Mouse (Mus musculus) lung, embryonic 14.5 days (tissue): ENCODE results near the gene Slc36a1. TPM values are rescaled to one million over a fixed set of nuclear protein-coding genes. Genes with fewer than 3 reads are reported as not detected.

Experiments used
- ATAC-seq: fragments of 200-750 bp; cut with Nextera tagmentation; 2 replicates; pipeline ENCODE4 v1.8.0; 2017; ENCODE audit warnings: mild to moderate bottlenecking, moderate TSS enrichment, moderate library complexity; ENCODE audit not compliant: insufficient read depth
- DNase-seq: peaks from one replicate; pipeline ENCODE4 v3.0.0-alpha.2; 2015
- H3K27ac ChIP-seq: fragments of 300-500 bp; sonication (generic); 2 replicates; pipeline ENCODE4 v1.5.1; 2014; ENCODE audit warnings: low read depth, mild to moderate bottlenecking, moderate library complexity
- H3K27me3 ChIP-seq: fragments of 300-500 bp; sonication (generic); 2 replicates; pipeline ENCODE4 v1.6.1; 2014; ENCODE audit warnings: low read length, control low read depth; ENCODE audit not compliant: insufficient read depth
- H3K36me3 ChIP-seq: fragments of 300-500 bp; sonication (generic); 2 replicates; pipeline ENCODE4 v1.6.1; 2014; ENCODE audit warnings: control low read depth; ENCODE audit not compliant: insufficient read depth
- H3K4me1 ChIP-seq: fragments of 300-500 bp; sonication (generic); 2 replicates; pipeline ENCODE4 v1.6.1; 2014; ENCODE audit warnings: antibody characterized with exemption, control low read depth; ENCODE audit not compliant: insufficient read depth
- H3K4me2 ChIP-seq: fragments of 300-500 bp; sonication (generic); 2 replicates; pipeline ENCODE4 v1.6.1; 2014; ENCODE audit warnings: mild to moderate bottlenecking
- H3K4me3 ChIP-seq: fragments of 300-500 bp; sonication (generic); 2 replicates; pipeline ENCODE4 v1.5.1; 2014; ENCODE audit warnings: low read depth, low read length
- H3K9ac ChIP-seq: fragments of 300-500 bp; sonication (generic); 2 replicates; pipeline ENCODE4 v1.6.1; 2014
- H3K9me3 ChIP-seq: fragments of 300-500 bp; sonication (generic); 2 replicates; pipeline ENCODE4 v1.6.1; 2016; ENCODE audit warnings: low read depth, low read length, control low read depth
- CTCF ChIP-seq: IDR thresholded peaks from 2 replicates; pipeline ENCODE4 v1.5.1; 2016; ENCODE audit warnings: antibody characterized with exemption, low read depth
- WGBS: fragments of 180-500 bp; shearing (Covaris S2); extraction: QIAGEN DNeasy Blood & Tissue Kit; methylation state at CpG from one replicate; pipeline ENCODE4 v1.1.7; 2014; 5-methylcytosine and 5-hydroxymethylcytosine counted together
- polyA plus RNA-seq: library from polyadenylated mRNA; unstranded; fragments of >200 nt; fragmentation: Nextera tagmentation; extraction: Ambion mirVana; gene quantifications from 2 replicates; pipeline ENCODE4 v1.2.1, GENCODE M21; 2014

The Slc36a1 gene
- polyA plus RNA-seq, 1 experiment from 2014 or later, result 1.9 TPM

- WGBS, result 50% methylated on average over 6 of the region's 6 CpGs
- H3K9ac ChIP-seq, result no peak overlapping the region
- no peak overlapping the region for H3K4me3 ChIP-seq
- H3K27me3 ChIP-seq, result peaks cover 4% of the 10 kb centered on the region; the same call in 1 of the 2 replicates
- H3K4me1 ChIP-seq, result 0 out of 2 replicates have a peak, but pooled peaks cover 5% of the 10 kb centered on the region
- no peak for TF ChIP-seq CTCF
- no peaks in the 10 kb centered on the region for H3K9me3 ChIP-seq
- no peak for ATAC-seq
- DNase-seq, result no peak
- no peak overlapping the region for H3K27ac ChIP-seq
- H3K4me2 ChIP-seq, result no peak overlapping the region
- H3K36me3 ChIP-seq, result no peaks in the 10 kb centered on the region
Measured at GRCm38 (mm10) chr11:55208001-55208690, 4.0 kb downstream of the Slc36a1 start.

- no peaks in the 10 kb centered on the region for H3K36me3 ChIP-seq
- H3K4me1 ChIP-seq, result 0 out of 2 replicates have a peak, but pooled peaks cover 5% of the 10 kb centered on the region
- no peak for DNase-seq
- no peak for ATAC-seq
- no peak overlapping the region for H3K4me2 ChIP-seq
- WGBS, result 48% methylated on average over 2 of the region's 2 CpGs
- H3K4me3 ChIP-seq, result no peak overlapping the region
- H3K9ac ChIP-seq, result no peak overlapping the region
- H3K9me3 ChIP-seq, result no peaks in the 10 kb centered on the region
- peaks cover 4% of the 10 kb centered on the region; the same call in 1 of the 2 replicates for H3K27me3 ChIP-seq
- no peak for TF ChIP-seq CTCF
- H3K27ac ChIP-seq, result no peak overlapping the region
Measured at GRCm38 (mm10) chr11:55209032-55209431, 4.9 kb downstream of the Slc36a1 start.

- H3K4me3 ChIP-seq, result no peak overlapping the region
- no peak overlapping the region for H3K27ac ChIP-seq
- peaks cover 4% of the 10 kb centered on the region; the same call in 1 of the 2 replicates for H3K27me3 ChIP-seq
- H3K9me3 ChIP-seq, result no peaks in the 10 kb centered on the region
- DNase-seq, result no peak
- no peak overlapping the region for H3K9ac ChIP-seq
- no peak for TF ChIP-seq CTCF
- H3K4me1 ChIP-seq, result 0 out of 2 replicates have a peak, but pooled peaks cover 4% of the 10 kb centered on the region
- H3K4me2 ChIP-seq, result no peak overlapping the region
- no peak for ATAC-seq
- 62% methylated on average over 6 of the region's 6 CpGs for WGBS
- H3K36me3 ChIP-seq, result no peaks in the 10 kb centered on the region
Measured at GRCm38 (mm10) chr11:55209626-55210353, 5.6 kb downstream of the Slc36a1 start.

GRCm38 (mm10) chr11:55213518-55213917 lies 9.4 kb downstream of the Slc36a1 start:
- H3K4me3 ChIP-seq, result no peak overlapping the region
- no peak overlapping the region for H3K4me2 ChIP-seq
- no peak overlapping the region for H3K27ac ChIP-seq
- 0 out of 2 replicates have a peak, but pooled peaks cover 4% of the 10 kb centered on the region for H3K36me3 ChIP-seq
- 90% methylated on average over 4 of the region's 4 CpGs for WGBS
- DNase-seq (no peak), ATAC-seq (no peak)
- H3K9me3 ChIP-seq, result no peaks in the 10 kb centered on the region
- no peak overlapping the region for H3K9ac ChIP-seq
- peaks cover 6% of the 10 kb centered on the region; the same call in 1 of the 2 replicates for H3K4me1 ChIP-seq
- H3K27me3 ChIP-seq, result no peaks in the 10 kb centered on the region
- TF ChIP-seq CTCF, result no peak

- Histone ChIP-seq H3K4me2 (no peak overlapping the region), H3K27ac (no peak overlapping the region), H3K9me3 (no peaks in the 10 kb centered on the region), H3K9ac (no peak overlapping the region), H3K27me3 (no peaks in the 10 kb centered on the region), H3K36me3 (0 out of 2 replicates have a peak, but pooled peaks cover 4% of the 10 kb centered on the region), H3K4me3 (no peak overlapping the region), H3K4me1 (peaks cover 6% of the 10 kb centered on the region; the same call in 1 of the 2 replicates)
- DNase-seq (no peak), ATAC-seq (no peak)
- WGBS, result 77% methylated on average over 5 of the region's 5 CpGs
- TF ChIP-seq CTCF, result no peak
Measured at GRCm38 (mm10) chr11:55214161-55214560, 10.0 kb downstream of the Slc36a1 start.

GRCm38 (mm10) chr11:55214978-55215377 lies 10.8 kb downstream of the Slc36a1 start:
- 70% methylated on average over 3 of the region's 3 CpGs for WGBS
- DNase-seq, result peak; percentile 11
- no peak overlapping the region for H3K4me3 ChIP-seq
- ATAC-seq, result no peak
- H3K9ac ChIP-seq, result no peak overlapping the region
- H3K4me2 ChIP-seq, result no peak overlapping the region
- no peak overlapping the region for H3K27ac ChIP-seq
- H3K9me3 ChIP-seq, result no peaks in the 10 kb centered on the region
- TF ChIP-seq CTCF, result no peak
- H3K36me3 ChIP-seq, result 0 out of 2 replicates have a peak, but pooled peaks cover 4% of the 10 kb centered on the region
- H3K4me1 ChIP-seq, result peaks cover 6% of the 10 kb centered on the region; the same call in 1 of the 2 replicates
- no peaks in the 10 kb centered on the region for H3K27me3 ChIP-seq

GRCm38 (mm10) chr11:55216061-55216460 lies 11.9 kb downstream of the Slc36a1 start:
- ATAC-seq, result no peak
- TF ChIP-seq CTCF, result no peak
- peaks cover 8% of the 10 kb centered on the region; the same call in 1 of the 2 replicates for H3K36me3 ChIP-seq
- no peak overlapping the region for H3K4me2 ChIP-seq
- H3K9me3 ChIP-seq, result no peaks in the 10 kb centered on the region
- no peak overlapping the region for H3K9ac ChIP-seq
- no peak for DNase-seq
- 58% methylated on average over 4 of the region's 4 CpGs for WGBS
- H3K4me1 ChIP-seq, result peaks cover 6% of the 10 kb centered on the region; the same call in 1 of the 2 replicates
- no peaks in the 10 kb centered on the region for H3K27me3 ChIP-seq
- no peak overlapping the region for H3K4me3 ChIP-seq
- no peak overlapping the region for H3K27ac ChIP-seq
